Mouse (Mus musculus) neural tube, embryonic 15.5 days (tissue): Measurements from ENCODE around the gene Cbfa2t3. TPM values are rescaled to one million over a fixed set of nuclear protein-coding genes. Genes with fewer than 3 reads are reported as not detected.

Experiments used
- ATAC-seq: fragments of 200-750 bp; cut with Nextera tagmentation; 2 replicates; pipeline ENCODE4 v1.8.0; 2017; ENCODE audit warnings: mild to moderate bottlenecking, moderate TSS enrichment, moderate library complexity; ENCODE audit not compliant: low FRiP score
- H3K27ac ChIP-seq: fragments of 300-500 bp; sonication (generic); replicated peaks from 2 replicates; pipeline ENCODE4 v1.5.1; 2015; ENCODE audit warnings: mild to moderate bottlenecking, inconsistent platforms
- H3K27me3 ChIP-seq: fragments of 300-500 bp; sonication (generic); replicated peaks from 2 replicates; pipeline ENCODE4 v1.6.1; 2015; ENCODE audit warnings: inconsistent platforms
- H3K36me3 ChIP-seq: fragments of 300-500 bp; sonication (generic); 2 replicates; pipeline ENCODE4 v1.6.1; 2015; ENCODE audit warnings: inconsistent platforms
- H3K4me1 ChIP-seq: fragments of 300-500 bp; sonication (generic); 2 replicates; pipeline ENCODE4 v1.6.1; 2015; ENCODE audit warnings: inconsistent platforms
- H3K4me2 ChIP-seq: fragments of 300-500 bp; sonication (generic); 2 replicates; pipeline ENCODE4 v1.6.1; 2015; ENCODE audit warnings: inconsistent platforms, mild to moderate bottlenecking, moderate library complexity
- H3K4me3 ChIP-seq: fragments of 300-500 bp; sonication (generic); replicated peaks from 2 replicates; pipeline ENCODE4 v1.5.1; 2015; ENCODE audit warnings: mild to moderate bottlenecking, inconsistent platforms
- H3K9ac ChIP-seq: fragments of 300-500 bp; sonication (generic); replicated peaks from 2 replicates; pipeline ENCODE4 v1.6.1; 2015; ENCODE audit warnings: mild to moderate bottlenecking, inconsistent platforms
- H3K9me3 ChIP-seq: fragments of 300-500 bp; sonication (generic); replicated peaks from 2 replicates; pipeline ENCODE4 v1.6.1; 2016; ENCODE audit warnings: inconsistent platforms
- WGBS: fragments of 180-500 bp; shearing (Covaris S2); methylation state at CpG from one replicate; pipeline ENCODE4 v1.1.7; 2015; ENCODE audit warnings: mixed read lengths; 5-methylcytosine and 5-hydroxymethylcytosine counted together
- polyA plus RNA-seq: library from polyadenylated mRNA; unstranded; fragments of >200 nt; fragmentation: Nextera tagmentation; extraction: Ambion mirVana; gene quantifications from 2 replicates; pipeline ENCODE4 v1.2.1, GENCODE M21; 2015

Gene Cbfa2t3
- polyA plus RNA-seq, 1 experiment from 2014 or later: 16.8 TPM

GRCm38 (mm10) chr8:122682820-122683219 is 16.1 kb downstream of the Cbfa2t3 start:
- H3K9me3 ChIP-seq: no peaks in the 10 kb centered on the region
- 95% methylated on average over 11 of the region's 11 CpGs for WGBS
- H3K4me1 ChIP-seq: peaks cover 19% of the 10 kb centered on the region
- no peak overlapping the region for H3K27ac ChIP-seq
- H3K27me3 ChIP-seq: 0 out of 2 replicates have a peak, but pooled peaks cover 6% of the 10 kb centered on the region
- H3K4me3 ChIP-seq: no peak overlapping the region
- no peak for ATAC-seq
- no peak overlapping the region for H3K4me2 ChIP-seq
- no peak overlapping the region for H3K9ac ChIP-seq
- H3K36me3 ChIP-seq: no peaks in the 10 kb centered on the region

- Histone ChIP-seq H3K9me3 (no peaks in the 10 kb centered on the region), H3K4me3 (no peak overlapping the region), H3K9ac (no peak overlapping the region), H3K36me3 (no peaks in the 10 kb centered on the region), H3K4me1 (peaks cover 46% of the 10 kb centered on the region), H3K27ac (peak overlapping the region; percentile 97), H3K27me3 (0 out of 2 replicates have a peak, but pooled peaks cover 6% of the 10 kb centered on the region), H3K4me2 (peak overlapping the region; percentile 82; the same call in 1 of the 2 replicates)
- WGBS: 32% methylated on average over 7 of the region's 7 CpGs
- ATAC-seq: no peak
These were observed 18.7 kb downstream of the Cbfa2t3 start for GRCm38 (mm10) chr8:122680171-122680570.

- 26% methylated on average over 11 of the region's 11 CpGs for WGBS
These were observed 19.5 kb downstream of the Cbfa2t3 start for GRCm38 (mm10) chr8:122679325-122679920.

GRCm38 (mm10) chr8:122678896-122679210 is 20.1 kb downstream of the Cbfa2t3 start:
- 0 out of 2 replicates have a peak, but pooled peaks cover 6% of the 10 kb centered on the region for H3K27me3 ChIP-seq
- H3K4me2 ChIP-seq: peak overlapping the region; percentile 82
- H3K4me3 ChIP-seq: peak overlapping the region; percentile 85
- H3K4me1 ChIP-seq: peaks cover 59% of the 10 kb centered on the region
- no peaks in the 10 kb centered on the region for H3K36me3 ChIP-seq
- H3K9me3 ChIP-seq: no peaks in the 10 kb centered on the region
- WGBS: 3% methylated on average over 14 of the region's 14 CpGs
- ATAC-seq: no peak; the same call in 1 of the 2 replicates
- peak overlapping the region; percentile 91 for H3K9ac ChIP-seq
- H3K27ac ChIP-seq: peak overlapping the region; percentile 97

More at GRCm38 (mm10) chr8:122679325-122679920, 19.5 kb downstream of the Cbfa2t3 start:
- H3K9me3 ChIP-seq: no peaks in the 10 kb centered on the region
- H3K9ac ChIP-seq: peak overlapping the region; percentile 32
- ATAC-seq: no peak
- H3K27me3 ChIP-seq: 0 out of 2 replicates have a peak, but pooled peaks cover 6% of the 10 kb centered on the region
- H3K4me1 ChIP-seq: peaks cover 53% of the 10 kb centered on the region
- peak overlapping the region; percentile 97 for H3K27ac ChIP-seq
- H3K36me3 ChIP-seq: no peaks in the 10 kb centered on the region
- H3K4me3 ChIP-seq: peak overlapping the region; percentile 85
- H3K4me2 ChIP-seq: peak overlapping the region; percentile 82

GRCm38 (mm10) chr8:122678061-122678895 is 20.6 kb downstream of the Cbfa2t3 start:
- peak; percentile 79 for ATAC-seq
- H3K4me1 ChIP-seq: peaks cover 65% of the 10 kb centered on the region
- WGBS: under 1% methylated on average over 110 of the region's 127 CpGs
- peak overlapping the region; percentile 91 for H3K9ac ChIP-seq
- peak overlapping the region; percentile 85 for H3K4me3 ChIP-seq
- H3K27ac ChIP-seq: peak overlapping the region; percentile 97
- no peaks in the 10 kb centered on the region for H3K36me3 ChIP-seq
- H3K27me3 ChIP-seq: 0 out of 2 replicates have a peak, but pooled peaks cover 6% of the 10 kb centered on the region
- H3K4me2 ChIP-seq: peak overlapping the region; percentile 82
- H3K9me3 ChIP-seq: no peaks in the 10 kb centered on the region

GRCm38 (mm10) chr8:122677481-122678021 is 21.4 kb downstream of the Cbfa2t3 start:
- under 1% methylated on average over 35 of the region's 35 CpGs for WGBS
- 0 out of 2 replicates have a peak, but pooled peaks cover 6% of the 10 kb centered on the region for H3K27me3 ChIP-seq
- no peaks in the 10 kb centered on the region for H3K36me3 ChIP-seq
- peak; percentile 15; the same call in 1 of the 2 replicates for ATAC-seq
- H3K4me1 ChIP-seq: peaks cover 72% of the 10 kb centered on the region
- peak overlapping the region; percentile 82 for H3K4me2 ChIP-seq
- H3K27ac ChIP-seq: peak overlapping the region; percentile 97
- no peaks in the 10 kb centered on the region for H3K9me3 ChIP-seq
- peak overlapping the region; percentile 85 for H3K4me3 ChIP-seq
- peak overlapping the region; percentile 91 for H3K9ac ChIP-seq

- H3K4me3 ChIP-seq: peak overlapping the region; percentile 85
- 0 out of 2 replicates have a peak, but pooled peaks cover 4% of the 10 kb centered on the region for H3K27me3 ChIP-seq
- H3K4me1 ChIP-seq: peaks cover 78% of the 10 kb centered on the region
- H3K9me3 ChIP-seq: no peaks in the 10 kb centered on the region
- no peaks in the 10 kb centered on the region for H3K36me3 ChIP-seq
- H3K9ac ChIP-seq: peak overlapping the region; percentile 91
- H3K4me2 ChIP-seq: peak overlapping the region; percentile 82
- WGBS: 6% methylated on average over 16 of the region's 16 CpGs
- H3K27ac ChIP-seq: peak overlapping the region; percentile 97
- ATAC-seq: peak; percentile 43; the same call in 1 of the 2 replicates
These were observed 22.1 kb downstream of the Cbfa2t3 start for GRCm38 (mm10) chr8:122676621-122677480.

- H3K27me3 ChIP-seq: no peaks in the 10 kb centered on the region
- H3K36me3 ChIP-seq: no peaks in the 10 kb centered on the region
- peak overlapping the region; percentile 97 for H3K27ac ChIP-seq
- H3K4me3 ChIP-seq: peak overlapping the region; percentile 85
- no peaks in the 10 kb centered on the region for H3K9me3 ChIP-seq
- H3K4me1 ChIP-seq: peaks cover 88% of the 10 kb centered on the region
- no peak for ATAC-seq
- peak overlapping the region; percentile 91 for H3K9ac ChIP-seq
- 48% methylated on average over 17 of the region's 17 CpGs for WGBS
- H3K4me2 ChIP-seq: peak overlapping the region; percentile 82
These were observed 23.1 kb downstream of the Cbfa2t3 start for GRCm38 (mm10) chr8:122675596-122676420.

GRCm38 (mm10) chr8:122674999-122675398 is 23.9 kb downstream of the Cbfa2t3 start:
- Histone ChIP-seq H3K4me3 (peak overlapping the region; percentile 85), H3K27ac (peak overlapping the region; percentile 97; the same call in 1 of the 2 replicates), H3K4me1 (peaks cover 90% of the 10 kb centered on the region), H3K27me3 (no peaks in the 10 kb centered on the region), H3K4me2 (peak overlapping the region; percentile 82), H3K9me3 (no peaks in the 10 kb centered on the region), H3K9ac (no peak overlapping the region), H3K36me3 (no peaks in the 10 kb centered on the region)
- no peak for ATAC-seq
- WGBS: 38% methylated on average over 7 of the region's 7 CpGs

GRCm38 (mm10) chr8:122673989-122674388 is 24.9 kb downstream of the Cbfa2t3 start:
- Histone ChIP-seq H3K27ac (no peak overlapping the region), H3K9ac (0 out of 2 replicates have a peak overlapping the region, but pooled peaks have one; percentile 17), H3K9me3 (no peaks in the 10 kb centered on the region), H3K4me2 (peak overlapping the region; percentile 82), H3K36me3 (no peaks in the 10 kb centered on the region), H3K4me1 (peaks cover 86% of the 10 kb centered on the region), H3K4me3 (0 out of 2 replicates have a peak overlapping the region, but pooled peaks have one; percentile 1), H3K27me3 (no peaks in the 10 kb centered on the region)
- no peak for ATAC-seq
- 71% methylated on average over 12 of the region's 12 CpGs for WGBS
